Mouse (Mus musculus): ENCODE data around the gene Mrfap1. TPM values are rescaled to one million over a fixed set of nuclear protein-coding genes. Genes with fewer than 3 reads are reported as not detected.

Mrfap1 gene
- polyA plus RNA-seq, 1 experiment from 2014 or later: 481 TPM

DNA sequence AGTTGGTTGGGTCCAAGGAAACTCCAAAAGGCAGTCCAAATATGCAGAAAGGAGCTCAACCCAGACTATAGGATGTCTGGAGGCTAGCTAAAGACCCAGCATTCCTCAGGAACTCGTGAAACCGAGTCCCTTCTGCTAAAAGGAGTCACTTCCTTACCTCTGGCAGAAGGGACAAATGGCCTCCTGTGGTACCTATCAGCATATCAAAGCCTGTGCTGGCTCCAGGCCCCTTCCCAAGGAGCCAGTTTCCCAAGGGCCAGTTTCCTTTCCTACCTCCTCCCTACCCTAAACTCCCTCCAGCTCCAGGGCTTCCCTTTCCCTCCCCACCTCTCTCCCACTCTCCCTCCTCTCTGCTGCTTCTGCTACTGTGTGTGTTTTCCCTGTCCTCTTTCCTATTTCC, 19.4 kb downstream of the Mrfap1 start:
- Histone ChIP-seq H3K27me3 (replicated peaks; ENCODE audit: control insufficient read depth, insufficient read depth, low read length) (no peaks in the 10 kb centered on the region), H3K9me3 (ENCODE audit: control insufficient read depth, low read length) (peaks cover 3% of the 10 kb centered on the region; the same call in 1 of the 2 replicates), H3K9ac (ENCODE audit: low read length) (no peak overlapping the region), H3K27ac (ENCODE audit: low read depth) (no peak overlapping the region), H3K4me2 (ENCODE audit: low read length) (no peak overlapping the region), H3K4me3 (ENCODE audit: low read depth, low read length) (no peak overlapping the region), H3K4me1 (replicated peaks; ENCODE audit: control insufficient read depth, insufficient read depth, low read length) (no peaks in the 10 kb centered on the region), H3K36me3 (ENCODE audit: control insufficient read depth, insufficient read depth, low read length) (no peaks in the 10 kb centered on the region)
- DNase-seq (ENCODE audit: low spot score) (no peak), ATAC-seq (replicated peaks; ENCODE audit: low FRiP score, low TSS enrichment, low read depth) (no peak)
- 5% methylated on average over 2 of the region's 2 CpGs for WGBS

DNA sequence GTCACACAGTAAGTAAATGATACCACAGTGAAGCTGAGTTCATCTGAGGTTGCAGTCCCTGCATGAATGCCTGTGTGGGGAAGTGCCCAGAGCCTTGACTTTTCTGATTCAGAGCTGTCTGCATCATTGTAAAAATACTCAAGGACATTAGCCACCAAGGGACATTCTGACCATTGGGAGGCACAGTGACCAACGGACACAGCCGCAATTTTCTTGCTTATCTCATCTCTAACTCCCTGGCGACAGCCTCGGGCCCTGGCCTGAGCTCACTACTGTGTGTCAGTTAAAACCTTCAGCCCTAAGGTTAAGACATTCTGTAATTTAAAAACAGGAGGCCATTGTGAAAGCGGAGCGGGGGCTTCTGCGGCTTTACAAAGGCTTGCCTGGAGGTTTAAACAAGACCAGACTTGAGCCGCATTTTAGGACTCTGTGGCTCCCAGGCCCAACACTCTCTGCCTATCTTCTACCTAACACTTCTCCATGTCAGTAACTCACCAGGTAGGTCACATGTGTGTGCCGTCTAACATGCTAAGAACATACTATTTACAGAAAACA, 20.5 kb downstream of the Mrfap1 start:
- no peak overlapping the region for H3K4me2 ChIP-seq (ENCODE audit: low read length)
- H3K4me3 ChIP-seq (ENCODE audit: low read depth, low read length): no peak overlapping the region
- DNase-seq (ENCODE audit: low spot score) (no peak), ATAC-seq (replicated peaks; ENCODE audit: low FRiP score, low TSS enrichment, low read depth) (no peak)
- no peak overlapping the region for H3K27ac ChIP-seq (ENCODE audit: low read depth)
- H3K36me3 ChIP-seq (ENCODE audit: control insufficient read depth, insufficient read depth, low read length): no peaks in the 10 kb centered on the region
- no peak overlapping the region for H3K9ac ChIP-seq (ENCODE audit: low read length)
- whole genome bisulfite sequencing: 36% methylated on average over 9 of the region's 9 CpGs
- H3K4me1 ChIP-seq (replicated peaks; ENCODE audit: control insufficient read depth, insufficient read depth, low read length): no peaks in the 10 kb centered on the region
- no peaks in the 10 kb centered on the region for H3K27me3 ChIP-seq (replicated peaks; ENCODE audit: control insufficient read depth, insufficient read depth, low read length)
- H3K9me3 ChIP-seq (ENCODE audit: control insufficient read depth, low read length): peaks cover 3% of the 10 kb centered on the region; the same call in 1 of the 2 replicates

DNA sequence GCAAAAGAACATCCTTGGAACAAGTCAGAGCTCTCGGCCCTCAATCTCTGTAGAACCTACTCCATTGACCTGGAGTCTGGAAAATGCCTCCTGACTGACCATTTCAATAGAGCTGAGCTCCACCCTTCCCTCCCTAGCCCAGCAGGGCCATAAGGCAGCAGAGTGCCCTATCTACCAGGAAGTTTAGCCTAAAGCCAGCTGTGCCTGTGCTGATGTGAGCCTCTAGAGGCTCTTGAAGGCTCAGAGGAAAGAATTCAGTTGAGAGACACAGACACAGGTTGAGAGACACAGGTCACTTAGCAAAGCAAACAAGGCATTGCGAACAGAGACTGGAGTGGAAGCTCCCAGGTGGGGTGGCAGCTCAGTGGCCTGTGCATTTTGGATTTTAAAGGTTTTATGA, 21.3 kb downstream of the Mrfap1 start:
- Histone ChIP-seq H3K4me2 (ENCODE audit: low read length) (no peak overlapping the region), H3K27me3 (replicated peaks; ENCODE audit: control insufficient read depth, insufficient read depth, low read length) (no peaks in the 10 kb centered on the region), H3K27ac (ENCODE audit: low read depth) (no peak overlapping the region), H3K36me3 (ENCODE audit: control insufficient read depth, insufficient read depth, low read length) (no peaks in the 10 kb centered on the region), H3K4me1 (replicated peaks; ENCODE audit: control insufficient read depth, insufficient read depth, low read length) (no peaks in the 10 kb centered on the region), H3K4me3 (ENCODE audit: low read depth, low read length) (no peak overlapping the region), H3K9me3 (ENCODE audit: control insufficient read depth, low read length) (no peaks in the 10 kb centered on the region; the same call in 1 of the 2 replicates), H3K9ac (ENCODE audit: low read length) (no peak overlapping the region)
- 86% methylated on average over 2 of the region's 2 CpGs for WGBS
- ATAC-seq (replicated peaks; ENCODE audit: low FRiP score, low TSS enrichment, low read depth): no peak
- DNase-seq (ENCODE audit: low spot score): no peak

DNA sequence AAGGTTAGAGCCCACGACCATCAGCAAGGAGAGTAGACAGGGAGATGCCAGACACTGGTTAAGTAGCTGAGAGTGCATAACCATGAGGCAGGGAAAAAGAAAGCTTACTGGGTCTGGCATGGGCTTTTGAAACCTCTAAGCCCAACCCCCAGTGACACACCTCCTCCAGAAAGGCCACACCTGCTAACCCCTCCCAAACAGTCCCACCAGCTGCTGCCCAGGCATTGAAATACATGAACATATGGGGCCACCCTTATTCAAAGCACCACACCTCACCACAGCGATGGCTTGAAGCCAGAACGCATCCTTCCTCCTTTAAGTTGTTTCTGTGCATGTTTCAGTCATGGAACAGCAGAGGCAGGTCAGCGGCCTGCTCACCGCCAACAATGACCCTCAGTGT, 24.0 kb downstream of the Mrfap1 start:
- no peaks in the 10 kb centered on the region for H3K9me3 ChIP-seq (ENCODE audit: control insufficient read depth, low read length)
- ATAC-seq (replicated peaks; ENCODE audit: low FRiP score, low TSS enrichment, low read depth) (no peak), DNase-seq (ENCODE audit: low spot score) (no peak)
- no peaks in the 10 kb centered on the region for H3K4me1 ChIP-seq (replicated peaks; ENCODE audit: control insufficient read depth, insufficient read depth, low read length)
- no peak overlapping the region for H3K9ac ChIP-seq (ENCODE audit: low read length)
- no peak overlapping the region for H3K27ac ChIP-seq (ENCODE audit: low read depth)
- no peaks in the 10 kb centered on the region for H3K27me3 ChIP-seq (replicated peaks; ENCODE audit: control insufficient read depth, insufficient read depth, low read length)
- no peak overlapping the region for H3K4me3 ChIP-seq (ENCODE audit: low read depth, low read length)
- WGBS: 84% methylated on average over 5 of the region's 5 CpGs
- H3K4me2 ChIP-seq (ENCODE audit: low read length): no peak overlapping the region
- no peaks in the 10 kb centered on the region for H3K36me3 ChIP-seq (ENCODE audit: control insufficient read depth, insufficient read depth, low read length)

GRCm38 (mm10) chr5:36769603-36770002, 27.0 kb downstream of the Mrfap1 start:
- no peaks in the 10 kb centered on the region for H3K4me1 ChIP-seq (replicated peaks; ENCODE audit: control insufficient read depth, insufficient read depth, low read length)
- H3K27ac ChIP-seq (ENCODE audit: low read depth): no peak overlapping the region
- ATAC-seq (replicated peaks; ENCODE audit: low FRiP score, low TSS enrichment, low read depth): no peak
- no peak for DNase-seq (ENCODE audit: low spot score)
- H3K9ac ChIP-seq (ENCODE audit: low read length): no peak overlapping the region
- no peak overlapping the region for H3K4me2 ChIP-seq (ENCODE audit: low read length)
- 63% methylated on average over 3 of the region's 3 CpGs for WGBS
- H3K4me3 ChIP-seq (ENCODE audit: low read depth, low read length): no peak overlapping the region
- H3K27me3 ChIP-seq (replicated peaks; ENCODE audit: control insufficient read depth, insufficient read depth, low read length): no peaks in the 10 kb centered on the region
- no peaks in the 10 kb centered on the region for H3K9me3 ChIP-seq (ENCODE audit: control insufficient read depth, low read length)
- H3K36me3 ChIP-seq (ENCODE audit: control insufficient read depth, insufficient read depth, low read length): no peaks in the 10 kb centered on the region

GRCm38 (mm10) chr5:36766958-36767703, 29.4 kb downstream of the Mrfap1 start:
- no peaks in the 10 kb centered on the region for H3K4me1 ChIP-seq (replicated peaks; ENCODE audit: control insufficient read depth, insufficient read depth, low read length)
- H3K9ac ChIP-seq (ENCODE audit: low read length): no peak overlapping the region
- WGBS: 40% methylated on average over 10 of the region's 10 CpGs
- H3K27ac ChIP-seq (ENCODE audit: low read depth): no peak overlapping the region
- no peak for ATAC-seq (replicated peaks; ENCODE audit: low FRiP score, low TSS enrichment, low read depth)
- H3K9me3 ChIP-seq (ENCODE audit: control insufficient read depth, low read length): no peaks in the 10 kb centered on the region
- DNase-seq (ENCODE audit: low spot score): no peak
- no peak overlapping the region for H3K4me3 ChIP-seq (ENCODE audit: low read depth, low read length)
- no peaks in the 10 kb centered on the region for H3K36me3 ChIP-seq (ENCODE audit: control insufficient read depth, insufficient read depth, low read length)
- H3K27me3 ChIP-seq (replicated peaks; ENCODE audit: control insufficient read depth, insufficient read depth, low read length): no peaks in the 10 kb centered on the region
- H3K4me2 ChIP-seq (ENCODE audit: low read length): no peak overlapping the region

DNA sequence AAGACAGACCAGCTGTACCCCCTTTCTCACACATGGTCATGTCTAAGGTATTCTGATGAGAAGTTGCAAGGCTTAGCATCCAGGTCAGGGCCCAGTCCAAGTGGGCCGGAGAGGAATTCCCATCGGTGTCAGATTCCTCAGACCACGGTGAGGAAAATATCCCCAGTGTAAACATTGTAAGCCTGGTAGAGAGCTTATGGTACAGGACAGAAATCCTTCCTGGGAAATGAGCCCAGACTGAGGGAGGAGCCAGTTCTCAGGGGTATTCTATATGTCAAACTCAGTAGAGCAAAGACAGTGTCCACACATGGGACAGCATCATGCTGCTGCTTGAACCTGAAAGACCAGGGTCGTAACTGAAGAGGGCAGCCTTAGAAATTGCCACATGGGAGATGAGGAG, 36.7 kb downstream of the Mrfap1 start:
- no peak overlapping the region for H3K27ac ChIP-seq (ENCODE audit: low read depth)

GRCm38 (mm10) chr5:36757033-36757432, 39.5 kb downstream of the Mrfap1 start:
- Histone ChIP-seq H3K36me3 (ENCODE audit: control insufficient read depth, insufficient read depth, low read length) (no peaks in the 10 kb centered on the region), H3K9me3 (ENCODE audit: control insufficient read depth, low read length) (no peaks in the 10 kb centered on the region), H3K4me2 (ENCODE audit: low read length) (no peak overlapping the region), H3K27me3 (replicated peaks; ENCODE audit: control insufficient read depth, insufficient read depth, low read length) (no peaks in the 10 kb centered on the region), H3K4me1 (replicated peaks; ENCODE audit: control insufficient read depth, insufficient read depth, low read length) (0 out of 2 replicates have a peak, but pooled peaks cover 2% of the 10 kb centered on the region), H3K9ac (ENCODE audit: low read length) (no peak overlapping the region), H3K4me3 (ENCODE audit: low read depth, low read length) (no peak overlapping the region), H3K27ac (ENCODE audit: low read depth) (no peak overlapping the region)
- DNase-seq (ENCODE audit: low spot score) (no peak), ATAC-seq (replicated peaks; ENCODE audit: low FRiP score, low TSS enrichment, low read depth) (no peak)
- WGBS: 69% methylated on average over 5 of the region's 5 CpGs

More for the DNA sequence above, 36.7 kb downstream of the Mrfap1 start:
- no peak for ATAC-seq (replicated peaks; ENCODE audit: low FRiP score, low TSS enrichment, low read depth)
- 30% methylated on average over 4 of the region's 4 CpGs for WGBS
- no peaks in the 10 kb centered on the region for H3K27me3 ChIP-seq (replicated peaks; ENCODE audit: control insufficient read depth, insufficient read depth, low read length)
- H3K9me3 ChIP-seq (ENCODE audit: control insufficient read depth, low read length): no peaks in the 10 kb centered on the region
- H3K4me2 ChIP-seq (ENCODE audit: low read length): no peak overlapping the region
- H3K36me3 ChIP-seq (ENCODE audit: control insufficient read depth, insufficient read depth, low read length): no peaks in the 10 kb centered on the region
- no peak overlapping the region for H3K9ac ChIP-seq (ENCODE audit: low read length)
- no peak for DNase-seq (ENCODE audit: low spot score)
- 0 out of 2 replicates have a peak, but pooled peaks cover 2% of the 10 kb centered on the region for H3K4me1 ChIP-seq (replicated peaks; ENCODE audit: control insufficient read depth, insufficient read depth, low read length)
- no peak overlapping the region for H3K4me3 ChIP-seq (ENCODE audit: low read depth, low read length)

Measured in intestine, embryonic 14.5 days (tissue).